Mouse (Mus musculus) heart, embryonic 14.5 days (tissue): ENCODE data around the gene 2900026A02Rik. TPM values are rescaled to one million over a fixed set of nuclear protein-coding genes. Genes with fewer than 3 reads are reported as not detected.

Source experiments
- ATAC-seq: fragments of 200-750 bp; cut with Nextera tagmentation; 2 replicates; pipeline ENCODE4 v1.8.0; 2017; ENCODE audit warnings: low read depth, moderate TSS enrichment; ENCODE audit not compliant: insufficient number of reproducible peaks, insufficient read depth, low FRiP score
- H3K27ac ChIP-seq, 2 experiments: fragments of 200-500 bp in 1 of 2; fragments of 300-500 bp in 1 of 2; sonication (generic) in 1 of 2; replicated peaks in 1 of 2; 2 replicates each; pipeline ENCODE4 v1.5.1; 2012 to 2014; ENCODE audit warnings: low read depth in 2 of 2, low read length in 2 of 2, control low read depth in 1 of 2, mild to moderate bottlenecking in 1 of 2, mixed read lengths in 1 of 2; ENCODE audit not compliant: control insufficient read depth in 1 of 2, insufficient read depth in 1 of 2
- H3K27me3 ChIP-seq: fragments of 300-500 bp; sonication (generic); 2 replicates; pipeline ENCODE4 v1.6.1; 2014; ENCODE audit warnings: mild to moderate bottlenecking, low read length, control low read depth; ENCODE audit not compliant: control insufficient read depth, insufficient read depth
- H3K36me3 ChIP-seq: fragments of 300-500 bp; sonication (generic); 2 replicates; pipeline ENCODE4 v1.6.1; 2014; ENCODE audit warnings: mild to moderate bottlenecking, control low read depth, low read length, mixed read lengths; ENCODE audit not compliant: control insufficient read depth, insufficient read depth
- H3K4me1 ChIP-seq, 2 experiments: fragments of 200-500 bp in 1 of 2; fragments of 300-500 bp in 1 of 2; sonication (generic) in 1 of 2; 2 replicates each; pipeline ENCODE4 v1.6.1; 2012 to 2014; ENCODE audit warnings: low read length in 2 of 2, control low read depth in 1 of 2, mixed read lengths in 1 of 2; ENCODE audit not compliant: control insufficient read depth in 2 of 2, insufficient read depth in 2 of 2
- H3K4me2 ChIP-seq: fragments of 300-500 bp; sonication (generic); 2 replicates; pipeline ENCODE4 v1.6.1; 2014; ENCODE audit warnings: mild to moderate bottlenecking, low read length
- H3K4me3 ChIP-seq, 2 experiments: fragments of 200-500 bp in 1 of 2; fragments of 300-500 bp in 1 of 2; sonication (generic) in 1 of 2; 2 replicates each; pipeline ENCODE4 v1.5.1; 2012 to 2014; ENCODE audit warnings: low read length in 2 of 2, mild to moderate bottlenecking in 2 of 2, control low read depth in 1 of 2, low read depth in 1 of 2, moderate library complexity in 1 of 2; ENCODE audit not compliant: control insufficient read depth in 1 of 2, insufficient read depth in 1 of 2
- H3K9ac ChIP-seq: fragments of 300-500 bp; sonication (generic); 2 replicates; pipeline ENCODE4 v1.6.1; 2014; ENCODE audit warnings: mild to moderate bottlenecking, low read length
- H3K9me3 ChIP-seq: fragments of 300-500 bp; sonication (generic); 2 replicates; pipeline ENCODE4 v1.6.1; 2016; ENCODE audit warnings: low read length, control low read depth; ENCODE audit not compliant: control insufficient read depth
- WGBS: fragments of 180-500 bp; shearing (Covaris S2); extraction: QIAGEN DNeasy Blood & Tissue Kit; methylation state at CpG from one replicate; pipeline ENCODE4 v1.1.7; 2014; 5-methylcytosine and 5-hydroxymethylcytosine counted together
- polyA plus RNA-seq: library from polyadenylated mRNA; unstranded; fragments of >200 nt; fragmentation: Nextera tagmentation; extraction: Ambion mirVana; gene quantifications from 2 replicates; pipeline ENCODE4 v1.2.1, GENCODE M21; 2014

2900026A02Rik gene
- polyA plus RNA-seq, 1 experiment from 2014 or later: 10.3 TPM

DNA sequence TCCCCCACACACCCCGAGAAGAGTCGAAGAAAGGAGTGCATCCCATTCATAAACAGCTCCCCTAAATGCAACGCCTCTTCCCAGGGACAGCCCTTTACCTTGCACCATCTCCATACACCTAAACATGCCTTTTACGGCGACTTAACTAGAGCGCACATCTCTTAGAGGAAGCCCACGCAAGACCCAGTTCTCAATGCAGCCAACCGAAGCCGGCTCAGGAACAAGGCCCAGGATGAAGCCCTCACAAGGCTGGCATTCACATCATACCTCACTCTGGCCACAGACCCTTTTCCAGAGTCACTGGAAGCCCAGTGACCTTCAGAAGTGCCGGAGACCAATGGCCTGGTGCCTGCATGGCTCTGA, 21.3 kb downstream of the 2900026A02Rik start:
- Histone ChIP-seq H3K4me1 (peaks cover 11 to 12% of the 10 kb centered on the region in 2 experiments; a peak in 3 of 4 replicates), H3K27me3 (no peaks in the 10 kb centered on the region), H3K9me3 (no peaks in the 10 kb centered on the region), H3K9ac (no peak overlapping the region), H3K4me2 (no peak overlapping the region), H3K36me3 (no peaks in the 10 kb centered on the region), H3K27ac (peak overlapping the region in 1 of 2 experiments; percentile 69; a peak in 3 of 4 replicates), H3K4me3 (no peak overlapping the region)
- ATAC-seq: no peak
- WGBS: 81% methylated on average over 10 of the region's 10 CpGs

GRCm38 (mm10) chr5:113199126-113199771, 21.8 kb downstream of the 2900026A02Rik start:
- WGBS: 45% methylated on average over 8 of the region's 8 CpGs
- Histone ChIP-seq H3K9me3 (no peaks in the 10 kb centered on the region), H3K27me3 (no peaks in the 10 kb centered on the region), H3K4me3 (no peak overlapping the region), H3K27ac (peak overlapping the region; percentile 52 to 69), H3K4me1 (peaks cover 11 to 12% of the 10 kb centered on the region in 2 experiments; a peak in 3 of 4 replicates), H3K9ac (0 out of 2 replicates have a peak overlapping the region, but pooled peaks have one; percentile 18), H3K36me3 (no peaks in the 10 kb centered on the region), H3K4me2 (no peak overlapping the region)
- peak; percentile 60 for ATAC-seq

DNA sequence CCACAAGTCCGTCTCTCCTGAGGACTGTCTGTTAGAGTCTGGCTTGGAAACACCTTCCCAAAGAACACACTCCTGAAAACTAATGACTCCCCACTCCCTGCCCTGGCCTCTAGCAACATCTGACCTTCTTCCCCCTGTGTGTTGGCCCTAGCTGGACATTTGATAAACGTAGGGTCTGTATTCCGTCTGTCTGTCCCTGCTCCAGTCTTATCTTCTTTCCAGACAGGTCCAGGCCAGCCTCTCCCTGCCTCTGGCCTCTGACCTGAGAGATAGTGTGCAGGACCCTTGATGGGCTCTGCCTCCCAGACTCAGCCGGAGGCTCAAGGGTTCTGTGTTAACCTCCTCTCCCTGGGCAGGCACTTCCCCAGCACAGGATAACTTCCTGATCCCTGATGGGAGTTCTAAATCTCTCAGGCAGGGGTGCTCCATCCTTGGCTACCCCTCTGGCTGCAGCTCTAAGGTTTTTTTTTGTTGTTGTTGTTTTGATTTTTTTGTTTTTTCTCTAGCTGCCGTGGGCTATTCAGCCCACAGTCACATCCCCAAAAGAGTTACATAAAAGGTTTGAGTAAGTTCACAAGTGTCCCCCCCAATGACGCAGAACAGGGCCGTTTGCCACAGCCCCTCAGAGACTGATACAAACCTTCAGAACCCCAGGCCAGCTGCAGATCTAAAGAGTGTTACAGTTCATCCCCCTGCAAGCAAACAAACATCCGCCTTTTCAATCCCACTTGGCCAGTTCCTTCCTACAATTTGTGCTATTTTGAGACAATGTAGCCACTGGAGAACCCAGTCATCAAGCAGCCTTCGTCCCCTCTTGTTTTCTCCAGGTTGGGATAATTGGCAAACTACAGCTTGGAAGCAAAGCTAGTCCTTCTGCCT, 23.9 kb downstream of the 2900026A02Rik start:
- no peak for ATAC-seq
- Histone ChIP-seq H3K27ac (peak overlapping the region; percentile 55 to 69), H3K4me1 (peaks cover 11 to 12% of the 10 kb centered on the region in 2 experiments; a peak in 3 of 4 replicates), H3K27me3 (no peaks in the 10 kb centered on the region), H3K9ac (no peak overlapping the region), H3K4me2 (no peak overlapping the region), H3K36me3 (no peaks in the 10 kb centered on the region), H3K9me3 (no peaks in the 10 kb centered on the region), H3K4me3 (no peak overlapping the region)
- WGBS: 24% methylated on average over 9 of the region's 9 CpGs

DNA sequence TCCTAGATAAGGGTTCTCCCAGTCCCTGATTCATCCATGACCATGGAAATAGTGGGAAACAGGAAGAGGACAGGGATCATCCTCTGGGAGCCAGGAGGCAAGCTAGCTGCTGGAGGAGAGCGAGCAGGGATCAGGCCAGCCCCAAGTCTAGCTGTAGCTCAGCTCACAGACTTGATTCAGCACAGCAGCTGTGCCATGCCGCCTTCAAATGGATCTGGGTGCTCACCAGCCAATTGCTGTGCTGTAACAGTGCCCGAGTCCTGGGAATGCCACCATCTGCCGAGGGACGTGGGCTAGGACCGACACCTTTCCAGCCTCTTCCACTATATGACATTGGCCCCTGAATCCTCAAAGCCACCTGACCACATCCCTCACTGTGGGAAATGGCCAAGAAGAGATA, 25.1 kb downstream of the 2900026A02Rik start:
- no peak overlapping the region for H3K9ac ChIP-seq
- H3K27ac ChIP-seq: no peak overlapping the region
- no peak for ATAC-seq
- no peaks in the 10 kb centered on the region for H3K27me3 ChIP-seq
- no peaks in the 10 kb centered on the region for H3K36me3 ChIP-seq
- no peak overlapping the region for H3K4me3 ChIP-seq
- no peak overlapping the region for H3K4me2 ChIP-seq
- WGBS: 90% methylated on average over 6 of the region's 6 CpGs
- peaks cover 11 to 12% of the 10 kb centered on the region in 2 experiments; a peak in 3 of 4 replicates for H3K4me1 ChIP-seq
- no peaks in the 10 kb centered on the region for H3K9me3 ChIP-seq

GRCm38 (mm10) chr5:113195451-113195850, 25.6 kb downstream of the 2900026A02Rik start:
- Histone ChIP-seq H3K36me3 (no peaks in the 10 kb centered on the region), H3K27ac (no peak overlapping the region)

DNA sequence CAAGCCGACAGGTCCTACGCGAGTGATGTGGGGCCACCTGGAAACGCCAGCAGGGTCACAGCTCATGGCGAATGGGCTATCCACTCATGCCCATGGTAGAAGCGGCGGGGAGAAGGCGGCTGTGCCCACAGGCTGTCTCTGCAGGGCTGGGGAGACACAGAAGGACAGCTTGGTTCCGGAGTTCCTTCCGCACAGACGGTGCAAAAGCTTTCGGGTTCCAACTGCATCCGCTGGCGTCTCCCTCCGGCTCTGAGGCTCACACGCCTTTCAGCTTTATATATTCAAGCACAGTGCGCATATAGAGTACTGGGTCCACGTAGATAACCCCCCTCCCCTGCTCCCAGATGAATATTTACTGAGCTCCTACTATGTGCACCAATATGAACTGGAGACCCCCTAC, 27.3 kb downstream of the 2900026A02Rik start:
- H3K4me1 ChIP-seq: peaks cover 1 to 6% of the 10 kb centered on the region in 2 experiments; a peak in 3 of 4 replicates
- H3K4me3 ChIP-seq: no peak overlapping the region
- no peaks in the 10 kb centered on the region for H3K36me3 ChIP-seq
- no peaks in the 10 kb centered on the region for H3K27me3 ChIP-seq
- H3K9ac ChIP-seq: no peak overlapping the region
- H3K4me2 ChIP-seq: no peak overlapping the region
- no peaks in the 10 kb centered on the region for H3K9me3 ChIP-seq
- H3K27ac ChIP-seq: no peak overlapping the region
- ATAC-seq: no peak
- WGBS: 90% methylated on average over 18 of the region's 18 CpGs

More at GRCm38 (mm10) chr5:113195451-113195850, 25.6 kb downstream of the 2900026A02Rik start:
- Histone ChIP-seq H3K9me3 (no peaks in the 10 kb centered on the region), H3K4me3 (no peak overlapping the region), H3K4me2 (no peak overlapping the region), H3K4me1 (peaks cover 7 to 12% of the 10 kb centered on the region in 2 experiments; a peak in 3 of 4 replicates), H3K9ac (no peak overlapping the region), H3K27me3 (no peaks in the 10 kb centered on the region)
- WGBS: 82% methylated on average over 12 of the region's 12 CpGs
- no peak for ATAC-seq

DNA sequence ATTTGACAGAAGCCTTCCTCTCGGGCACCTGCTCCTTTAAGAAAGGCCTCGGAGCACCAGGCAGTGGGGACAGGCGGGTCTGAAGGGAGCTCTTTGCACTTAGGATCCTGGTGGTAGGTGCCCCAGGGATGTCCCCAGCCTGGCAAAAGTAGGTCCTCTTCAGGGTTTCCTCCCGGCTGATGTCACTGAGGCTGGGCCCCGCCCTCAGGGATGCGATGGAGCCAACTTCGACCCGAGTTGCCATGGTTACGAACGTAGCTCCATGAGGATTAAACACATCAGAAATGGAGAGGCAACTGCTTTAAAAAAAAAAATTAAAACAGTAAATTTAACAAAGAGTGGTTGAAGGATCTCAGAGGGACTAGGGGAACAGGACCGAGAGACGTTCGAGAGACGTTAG, 29.1 kb downstream of the 2900026A02Rik start:
- WGBS: 69% methylated on average over 14 of the region's 14 CpGs

More for the DNA sequence above, 29.1 kb downstream of the 2900026A02Rik start:
- no peak overlapping the region for H3K4me3 ChIP-seq
- H3K9ac ChIP-seq: no peak overlapping the region
- no peak overlapping the region for H3K4me2 ChIP-seq
- H3K36me3 ChIP-seq: no peaks in the 10 kb centered on the region
- H3K27me3 ChIP-seq: no peaks in the 10 kb centered on the region
- no peak for ATAC-seq
- peaks cover 0 to 3% of the 10 kb centered on the region in 2 experiments; a peak in 2 of 4 replicates for H3K4me1 ChIP-seq
- H3K27ac ChIP-seq: no peak overlapping the region
- H3K9me3 ChIP-seq: no peaks in the 10 kb centered on the region
